Mouse (Mus musculus): ENCODE measurements around the gene Rpl29. TPM values are rescaled to one million over a fixed set of nuclear protein-coding genes. Genes with fewer than 3 reads are reported as not detected.

Gene Rpl29
- polyA plus RNA-seq, 1 experiment, result 346 TPM

DNA sequence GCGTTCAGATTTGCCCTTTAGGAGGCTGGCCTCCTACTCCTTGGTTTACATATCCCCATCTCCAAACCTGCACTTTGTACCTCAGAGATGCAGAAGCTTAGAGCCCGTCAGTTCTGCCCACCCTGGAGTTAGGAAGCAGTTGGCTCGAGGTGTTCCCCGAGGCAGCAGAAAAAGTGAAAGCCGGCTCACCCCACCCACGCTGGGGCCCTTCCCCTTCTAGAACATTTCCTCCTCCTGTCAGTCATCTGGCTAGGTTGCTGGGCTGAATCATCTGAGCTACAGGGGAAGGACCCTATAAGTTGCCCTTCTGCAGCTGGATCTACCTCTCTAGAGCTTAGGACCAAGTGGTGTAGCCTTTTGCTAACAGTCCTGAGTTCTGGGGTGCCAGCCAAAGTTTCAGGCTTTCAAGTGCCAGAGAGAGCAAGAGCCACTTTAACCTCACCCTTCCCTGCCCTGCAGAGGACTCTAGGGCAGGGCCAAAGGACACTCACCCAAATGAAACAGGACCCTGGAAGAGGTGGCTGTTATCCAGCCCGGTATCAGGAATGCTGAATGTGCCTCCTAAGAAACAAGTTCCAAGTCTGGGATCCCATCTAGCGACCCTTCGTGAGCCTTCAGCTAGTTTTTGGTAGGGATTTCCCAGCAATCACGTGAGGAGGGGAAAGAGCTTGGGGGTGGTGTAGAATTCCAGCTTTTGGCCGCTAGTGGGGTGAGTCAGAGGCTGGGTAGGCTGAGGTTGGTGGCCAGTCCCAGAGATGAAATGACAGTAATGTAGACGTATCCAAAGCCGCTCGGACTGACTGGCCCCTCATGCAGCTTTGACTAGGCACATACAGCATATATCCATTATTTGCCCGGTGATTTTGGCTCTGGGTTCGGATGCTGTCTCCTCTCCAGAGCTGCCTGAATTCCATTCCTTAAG, 47.0 kb downstream of the Rpl29 start:
- peaks cover 9% of the 10 kb centered on the region for H3K4me1 ChIP-seq (ENCODE audit: control insufficient read depth, insufficient read depth, low read length)
- peak overlapping the region; percentile 53 for H3K4me3 ChIP-seq (ENCODE audit: insufficient read depth, low read length)
- H3K27ac ChIP-seq (ENCODE audit: insufficient read depth, low read length), result peak overlapping the region; percentile 99
- TF ChIP-seq CTCF (IDR thresholded peaks at IDR 0.05; ENCODE audit: borderline replicate concordance, insufficient read depth, low read length), result no peak
- peak; percentile 67 for TF ChIP-seq POLR2A (IDR thresholded peaks at IDR 0.05; ENCODE audit: low read depth, low read length)

DNA sequence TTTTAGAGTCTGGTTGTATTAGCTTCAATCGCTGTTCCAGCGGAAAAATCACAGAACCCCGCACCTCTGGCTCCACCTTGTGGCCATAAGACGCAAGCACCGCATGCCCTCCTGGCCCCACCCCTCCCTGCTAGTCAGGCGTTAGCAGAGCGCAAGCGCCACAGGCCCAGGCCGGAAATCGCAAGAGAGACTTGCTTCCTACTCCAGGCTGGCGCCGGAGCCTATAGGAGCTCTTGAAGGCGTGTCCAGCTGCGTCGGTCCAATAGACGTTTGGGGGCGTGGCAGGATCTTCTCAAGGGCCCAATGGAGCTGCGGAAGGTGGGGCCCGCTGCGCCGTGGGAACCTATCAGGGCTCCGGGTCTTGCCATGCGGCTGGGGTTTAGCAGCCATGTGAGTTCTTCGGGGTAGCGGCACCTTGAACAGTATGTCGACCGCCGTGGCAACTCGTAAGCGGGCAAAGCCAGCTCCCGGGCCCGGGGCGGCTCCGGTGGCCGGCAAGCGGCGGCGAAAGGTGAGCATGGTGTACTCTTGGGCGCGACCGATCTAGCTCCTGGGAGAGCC, 47.8 kb downstream of the Rpl29 start, which contains the start of gene Parp3:
TSS of gene Parp3 (minus strand) at position 26 of the 561 bp plus-strand sequence.
- Histone ChIP-seq H3K4me1 (ENCODE audit: control insufficient read depth, insufficient read depth, low read length) (peaks cover 9% of the 10 kb centered on the region), H3K27ac (ENCODE audit: insufficient read depth, low read length) (peak within 1 kb of the TSS; percentile 99), H3K4me3 (ENCODE audit: insufficient read depth, low read length) (peak within 1 kb of the TSS; percentile 99)
- TF ChIP-seq CTCF (IDR thresholded peaks at IDR 0.05; ENCODE audit: borderline replicate concordance, insufficient read depth, low read length) (peak; percentile 86), POLR2A (IDR thresholded peaks at IDR 0.05; ENCODE audit: low read depth, low read length) (0 out of 2 replicates have a peak, but pooled peaks have one; percentile 48)

DNA sequence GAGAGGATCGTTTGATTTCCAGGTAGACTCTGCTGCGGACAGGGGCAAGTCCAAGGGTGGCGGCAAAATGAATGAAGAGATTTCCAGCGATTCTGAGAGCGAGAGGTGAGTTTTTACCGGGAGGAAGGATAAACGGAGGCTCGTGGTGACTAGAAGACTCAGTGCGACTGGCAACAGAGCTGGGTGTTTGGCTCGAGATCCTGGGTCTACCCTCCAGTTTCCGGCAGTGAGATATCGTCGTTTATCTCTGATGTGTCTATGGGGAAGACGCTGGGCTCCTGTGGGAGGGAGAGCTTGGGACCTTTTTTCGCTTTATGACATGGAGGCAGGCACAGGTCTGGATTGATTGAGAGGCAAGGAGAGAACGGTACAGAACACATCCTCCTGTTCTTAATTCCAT, 48.4 kb downstream of the Rpl29 start:
- Histone ChIP-seq H3K4me3 (ENCODE audit: insufficient read depth, low read length) (peak overlapping the region; percentile 99), H3K4me1 (ENCODE audit: control insufficient read depth, insufficient read depth, low read length) (0 out of 2 replicates have a peak, but pooled peaks cover 3% of the 10 kb centered on the region), H3K27ac (ENCODE audit: insufficient read depth, low read length) (no peak overlapping the region)
- TF ChIP-seq CTCF (IDR thresholded peaks at IDR 0.05; ENCODE audit: borderline replicate concordance, insufficient read depth, low read length), result no peak
- TF ChIP-seq POLR2A (IDR thresholded peaks at IDR 0.05; ENCODE audit: low read depth, low read length), result no peak

DNA sequence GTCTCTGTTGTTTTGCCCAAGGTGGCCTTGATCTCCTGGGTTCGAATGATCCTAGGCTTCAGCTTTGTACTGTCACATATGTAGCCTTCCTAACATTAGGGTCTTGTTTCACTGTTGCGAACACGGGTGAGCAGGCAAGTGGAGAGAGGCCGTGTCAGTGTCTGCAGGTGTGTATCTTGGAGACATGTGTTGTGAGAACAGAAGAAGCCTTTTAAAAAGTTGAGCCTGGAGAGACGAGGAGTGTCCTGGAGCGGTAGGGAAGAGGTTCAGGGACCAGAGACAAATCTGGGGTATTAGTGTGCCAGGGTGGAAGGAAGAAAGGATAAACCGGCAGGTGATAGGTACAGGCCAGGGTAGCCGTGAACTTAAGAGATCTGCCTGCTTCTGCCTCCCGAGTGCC, 48.8 kb downstream of the Rpl29 start:
- Histone ChIP-seq H3K4me3 (ENCODE audit: insufficient read depth, low read length) (peak overlapping the region; percentile 99), H3K4me1 (ENCODE audit: control insufficient read depth, insufficient read depth, low read length) (0 out of 2 replicates have a peak, but pooled peaks cover 3% of the 10 kb centered on the region), H3K27ac (ENCODE audit: insufficient read depth, low read length) (no peak overlapping the region)
- TF ChIP-seq CTCF (IDR thresholded peaks at IDR 0.05; ENCODE audit: borderline replicate concordance, insufficient read depth, low read length), result no peak
- TF ChIP-seq POLR2A (IDR thresholded peaks at IDR 0.05; ENCODE audit: low read depth, low read length), result no peak

DNA sequence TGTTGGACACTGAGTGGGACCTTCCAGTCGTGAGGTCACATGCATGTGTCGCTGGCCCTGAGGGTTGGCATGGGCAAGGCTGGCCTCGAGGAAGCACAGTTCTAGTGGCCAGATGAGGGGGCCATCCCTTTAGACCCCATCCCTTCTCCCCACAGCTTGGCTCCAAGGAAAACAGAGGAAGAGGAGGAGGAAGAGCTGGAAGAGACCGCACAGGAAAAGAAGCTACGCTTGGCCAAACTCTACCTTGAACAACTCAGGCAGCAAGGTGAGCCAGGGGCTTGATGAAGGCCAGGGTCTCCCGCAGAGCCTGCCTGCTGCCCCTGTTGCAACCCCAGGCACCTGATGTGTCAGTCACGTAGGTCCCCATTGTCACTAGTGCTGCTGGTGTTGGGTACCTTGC, 51.3 kb downstream of the Rpl29 start:
- TF ChIP-seq POLR2A (IDR thresholded peaks at IDR 0.05; ENCODE audit: low read depth, low read length), result no peak
- no peak for TF ChIP-seq CTCF (IDR thresholded peaks at IDR 0.05; ENCODE audit: borderline replicate concordance, insufficient read depth, low read length)
- Histone ChIP-seq H3K4me1 (ENCODE audit: control insufficient read depth, insufficient read depth, low read length) (0 out of 2 replicates have a peak, but pooled peaks cover 3% of the 10 kb centered on the region), H3K27ac (ENCODE audit: insufficient read depth, low read length) (no peak overlapping the region), H3K4me3 (ENCODE audit: insufficient read depth, low read length) (no peak overlapping the region)

DNA sequence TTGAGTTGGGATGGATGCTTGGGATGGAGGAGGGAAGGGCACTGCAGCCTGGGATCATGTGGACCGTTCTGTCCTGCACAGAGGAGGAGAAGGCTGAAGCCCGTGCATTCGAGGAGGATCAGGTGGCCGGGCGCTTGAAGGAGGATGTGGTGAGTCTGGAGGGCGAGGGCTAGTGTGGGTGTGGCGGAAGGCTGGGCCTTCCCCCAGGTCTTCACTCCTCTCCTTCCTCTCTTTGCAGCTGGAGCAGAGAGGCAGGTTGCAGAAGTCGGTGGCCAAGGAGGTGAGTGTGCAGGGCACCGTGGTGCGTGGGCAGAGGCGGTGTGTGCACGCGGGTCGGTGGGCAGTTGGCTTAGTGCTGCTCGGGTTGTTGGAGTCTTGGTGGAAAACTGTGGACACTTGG, 51.8 kb downstream of the Rpl29 start:
- 0 out of 2 replicates have a peak, but pooled peaks cover 3% of the 10 kb centered on the region for H3K4me1 ChIP-seq (ENCODE audit: control insufficient read depth, insufficient read depth, low read length)
- no peak for TF ChIP-seq CTCF (IDR thresholded peaks at IDR 0.05; ENCODE audit: borderline replicate concordance, insufficient read depth, low read length)
- no peak for TF ChIP-seq POLR2A (IDR thresholded peaks at IDR 0.05; ENCODE audit: low read depth, low read length)

More for the DNA sequence above, 51.8 kb downstream of the Rpl29 start:
- Histone ChIP-seq H3K27ac (ENCODE audit: insufficient read depth, low read length) (no peak overlapping the region), H3K4me3 (ENCODE audit: insufficient read depth, low read length) (no peak overlapping the region)

Other genes with a start within 250 kb of the Rpl29 start
- gene Ppm1m, start 229.7 kb upstream of the Rpl29 start, polyA plus RNA-seq (2011; ENCODE audit: insufficient read length, low read depth, missing spikeins), result 30.9 and 31.7 TPM in 2 replicates
- gene Twf2, start 226.3 kb upstream of the Rpl29 start, polyA plus RNA-seq (2011; ENCODE audit: insufficient read length, low read depth, missing spikeins), result 16.7 and 17.6 TPM in 2 replicates
- not detected in 2 replicates for gene Tlr9, start 206.9 kb upstream of the Rpl29 start, polyA plus RNA-seq (2011; ENCODE audit: insufficient read length, low read depth, missing spikeins)
- 54.2 and 54.7 TPM in 2 replicates for gene Alas1, start 180.8 kb upstream of the Rpl29 start, polyA plus RNA-seq (2011; ENCODE audit: insufficient read length, low read depth, missing spikeins)
- gene Poc1a, start 148.4 kb upstream of the Rpl29 start, polyA plus RNA-seq (2011; ENCODE audit: insufficient read length, low read depth, missing spikeins), result 9.4 and 12.0 TPM in 2 replicates
- 63.0 and 67.2 TPM in 2 replicates for gene Dusp7, start 60.8 kb upstream of the Rpl29 start, polyA plus RNA-seq (2011; ENCODE audit: insufficient read length, low read depth, missing spikeins)
- gene Acy1, start 8.9 kb downstream of the Rpl29 start, polyA plus RNA-seq (2011; ENCODE audit: insufficient read length, low read depth, missing spikeins), result 14.9 and 16.0 TPM in 2 replicates
- gene Abhd14b, start 18.0 kb downstream of the Rpl29 start, polyA plus RNA-seq (2011; ENCODE audit: insufficient read length, low read depth, missing spikeins), result 16.4 and 16.8 TPM in 2 replicates
- gene Abhd14a, start 18.2 kb downstream of the Rpl29 start, polyA plus RNA-seq (2011; ENCODE audit: insufficient read length, low read depth, missing spikeins), result 29.7 and 31.3 TPM in 2 replicates
- gene Pcbp4, start 23.8 kb downstream of the Rpl29 start, polyA plus RNA-seq (2011; ENCODE audit: insufficient read length, low read depth, missing spikeins), result 115 and 119 TPM in 2 replicates
- not detected in 2 replicates for gene Gpr62, start 36.5 kb downstream of the Rpl29 start, polyA plus RNA-seq (2011; ENCODE audit: insufficient read length, low read depth, missing spikeins)
- gene Rrp9, start 46.5 kb downstream of the Rpl29 start, polyA plus RNA-seq (2011; ENCODE audit: insufficient read length, low read depth, missing spikeins), result 28.0 and 34.8 TPM in 2 replicates
- 99.0 and 131 TPM in 2 replicates for gene Parp3, start 47.5 kb downstream of the Rpl29 start, polyA plus RNA-seq (2011; ENCODE audit: insufficient read length, low read depth, missing spikeins)
- not detected in 2 replicates for gene Iqcf1, start 70.5 kb downstream of the Rpl29 start, polyA plus RNA-seq (2011; ENCODE audit: insufficient read length, low read depth, missing spikeins)
- not detected in 2 replicates for gene Iqcf5, start 85.1 kb downstream of the Rpl29 start, polyA plus RNA-seq (2011; ENCODE audit: insufficient read length, low read depth, missing spikeins)
- gene Iqcf3, start 132.2 kb downstream of the Rpl29 start, polyA plus RNA-seq (2011; ENCODE audit: insufficient read length, low read depth, missing spikeins), result not detected in 2 replicates
- gene Iqcf4, start 141.5 kb downstream of the Rpl29 start, polyA plus RNA-seq (2011; ENCODE audit: insufficient read length, low read depth, missing spikeins), result not detected in 2 replicates
- not detected in 2 replicates for gene Iqcf6, start 197.1 kb downstream of the Rpl29 start, polyA plus RNA-seq (2011; ENCODE audit: insufficient read length, low read depth, missing spikeins)
- gene Grm2, start 226.6 kb downstream of the Rpl29 start, polyA plus RNA-seq (2011; ENCODE audit: insufficient read length, low read depth, missing spikeins), result not detected in 2 replicates